Mouse (Mus musculus) ES-Bruce4 (cell line): ENCODE results near the gene Nmur1. TPM values are rescaled to one million over a fixed set of nuclear protein-coding genes. Genes with fewer than 3 reads are reported as not detected.

Experiments
- H3K27ac ChIP-seq: 2 replicates; pipeline ENCODE4 v1.5.1; 2012; ENCODE audit warnings: low read length, inconsistent platforms; ENCODE audit not compliant: insufficient read depth
- H3K27me3 ChIP-seq: 2 replicates; pipeline ENCODE4 v1.6.1; 2012; ENCODE audit warnings: mild to moderate bottlenecking, low read length, inconsistent platforms; ENCODE audit not compliant: control insufficient read depth, poor library complexity, insufficient read depth, severe bottlenecking
- H3K36me3 ChIP-seq: 2 replicates; pipeline ENCODE4 v1.6.1; 2012; ENCODE audit warnings: inconsistent platforms, mild to moderate bottlenecking, low read length, moderate library complexity; ENCODE audit not compliant: control insufficient read depth, poor library complexity, insufficient read depth, severe bottlenecking
- H3K4me1 ChIP-seq: one replicate; pipeline ENCODE4 v1.8.1; 2011; ENCODE audit warnings: low read length; ENCODE audit not compliant: control insufficient read depth, insufficient read depth
- H3K4me3 ChIP-seq: 2 replicates; pipeline ENCODE4 v1.5.1; 2011; ENCODE audit warnings: low read depth, mild to moderate bottlenecking, low read length
- H3K9ac ChIP-seq: 2 replicates; pipeline ENCODE4 v1.6.1; 2012; ENCODE audit warnings: low read depth, mild to moderate bottlenecking, inconsistent platforms; ENCODE audit not compliant: poor library complexity, severe bottlenecking
- H3K9me3 ChIP-seq: replicated peaks from 2 replicates; pipeline ENCODE4 v1.6.1; 2012; ENCODE audit warnings: mild to moderate bottlenecking, low read length, inconsistent platforms; ENCODE audit not compliant: control insufficient read depth, poor library complexity, insufficient read depth, severe bottlenecking
- CTCF ChIP-seq: IDR thresholded peaks from one replicate; pipeline ENCODE4 v1.8.1; 2011; ENCODE audit warnings: low read depth, low read length
- EP300 ChIP-seq: IDR thresholded peaks from 2 replicates; pipeline ENCODE4 v1.6.1; 2011; ENCODE audit warnings: low read depth, low read length; ENCODE audit not compliant: insufficient read depth
- POLR2A ChIP-seq: IDR thresholded peaks from one replicate; pipeline ENCODE4 v1.8.1; 2011; ENCODE audit warnings: low read length; ENCODE audit not compliant: insufficient read depth
- polyA plus RNA-seq: library from polyadenylated mRNA; stranded (reverse); fragments of >200 nt; gene quantifications from 2 replicates; pipeline ENCODE4 v1.2.4, GENCODE M21; 2011; ENCODE audit warnings: low read depth; ENCODE audit not compliant: missing spikeins, insufficient read depth, insufficient read length

Gene Nmur1
- polyA plus RNA-seq, 1 experiment: not detected

GRCm38 (mm10) chr1:86360441-86360840, 65.6 kb downstream of the Nmur1 start:
- TF ChIP-seq POLR2A (no peak), CTCF (no peak), EP300 (no peak)
- H3K36me3 ChIP-seq: peaks cover 28% of the 10 kb centered on the region
- no peaks in the 10 kb centered on the region for H3K9me3 ChIP-seq
- H3K4me1 ChIP-seq: no peaks in the 10 kb centered on the region
- H3K27ac ChIP-seq: peak overlapping the region; percentile 48
- H3K4me3 ChIP-seq: peak overlapping the region; percentile 96
- no peaks in the 10 kb centered on the region for H3K27me3 ChIP-seq
- peak overlapping the region; percentile 89 for H3K9ac ChIP-seq

GRCm38 (mm10) chr1:86359798-86360179, 66.2 kb downstream of the Nmur1 start:
- no peak for TF ChIP-seq EP300
- TF ChIP-seq CTCF: no peak
- no peak for TF ChIP-seq POLR2A
- Histone ChIP-seq H3K27ac (peak overlapping the region; percentile 48), H3K27me3 (no peaks in the 10 kb centered on the region), H3K9me3 (no peaks in the 10 kb centered on the region), H3K36me3 (peaks cover 34% of the 10 kb centered on the region), H3K4me3 (peak overlapping the region; percentile 96), H3K4me1 (no peaks in the 10 kb centered on the region), H3K9ac (peak overlapping the region; percentile 89)

GRCm38 (mm10) chr1:86358906-86359797, 66.9 kb downstream of the Nmur1 start, which contains the start of gene Ncl:
Ncl (minus strand) TSS chr1:86359400.
- Histone ChIP-seq H3K4me1 (peaks cover under 1% of the 10 kb centered on the region), H3K27ac (peak within 1 kb of the TSS; percentile 70), H3K27me3 (no peaks in the 10 kb centered on the region), H3K36me3 (peaks cover 41% of the 10 kb centered on the region), H3K4me3 (peak within 1 kb of the TSS; percentile 96), H3K9me3 (no peaks in the 10 kb centered on the region), H3K9ac (peak within 1 kb of the TSS; percentile 94)
- no peak for TF ChIP-seq CTCF
- no peak for TF ChIP-seq EP300
- peak; percentile 98 for TF ChIP-seq POLR2A

- Histone ChIP-seq H3K9me3 (no peaks in the 10 kb centered on the region), H3K4me1 (peaks cover 3% of the 10 kb centered on the region), H3K36me3 (peaks cover 49% of the 10 kb centered on the region), H3K9ac (peak overlapping the region; percentile 94), H3K4me3 (peak overlapping the region; percentile 93), H3K27me3 (no peaks in the 10 kb centered on the region), H3K27ac (peak overlapping the region; percentile 70)
- no peak for TF ChIP-seq EP300
- no peak for TF ChIP-seq POLR2A
- TF ChIP-seq CTCF: no peak
These were observed 67.7 kb downstream of the Nmur1 start for GRCm38 (mm10) chr1:86358229-86358905.

- peaks cover 89% of the 10 kb centered on the region for H3K36me3 ChIP-seq
- H3K9ac ChIP-seq: no peak overlapping the region
- H3K4me1 ChIP-seq: peaks cover 3% of the 10 kb centered on the region
- TF ChIP-seq CTCF: no peak
- no peak for TF ChIP-seq POLR2A
- TF ChIP-seq EP300: no peak
- H3K4me3 ChIP-seq: no peak overlapping the region
- no peak overlapping the region for H3K27ac ChIP-seq
- H3K27me3 ChIP-seq: no peaks in the 10 kb centered on the region
- H3K9me3 ChIP-seq: no peaks in the 10 kb centered on the region
These were observed 71.8 kb downstream of the Nmur1 start for GRCm38 (mm10) chr1:86354186-86354585.

- peak overlapping the region; percentile 17 for H3K27ac ChIP-seq
- H3K4me3 ChIP-seq: no peak overlapping the region
- H3K9me3 ChIP-seq: no peaks in the 10 kb centered on the region
- TF ChIP-seq POLR2A: no peak
- TF ChIP-seq CTCF: no peak
- TF ChIP-seq EP300: no peak
- no peaks in the 10 kb centered on the region for H3K27me3 ChIP-seq
- H3K4me1 ChIP-seq: peaks cover 3% of the 10 kb centered on the region
- peaks cover 88% of the 10 kb centered on the region for H3K36me3 ChIP-seq
- no peak overlapping the region for H3K9ac ChIP-seq
These were observed 75.5 kb downstream of the Nmur1 start for GRCm38 (mm10) chr1:86350576-86350975.
